Mouse (Mus musculus): ENCODE measurements around the gene Col7a1. TPM values are rescaled to one million over a fixed set of nuclear protein-coding genes. Genes with fewer than 3 reads are reported as not detected.

Col7a1 gene
- polyA plus RNA-seq, 1 experiment from 2014 or later, result 22.0 TPM

DNA sequence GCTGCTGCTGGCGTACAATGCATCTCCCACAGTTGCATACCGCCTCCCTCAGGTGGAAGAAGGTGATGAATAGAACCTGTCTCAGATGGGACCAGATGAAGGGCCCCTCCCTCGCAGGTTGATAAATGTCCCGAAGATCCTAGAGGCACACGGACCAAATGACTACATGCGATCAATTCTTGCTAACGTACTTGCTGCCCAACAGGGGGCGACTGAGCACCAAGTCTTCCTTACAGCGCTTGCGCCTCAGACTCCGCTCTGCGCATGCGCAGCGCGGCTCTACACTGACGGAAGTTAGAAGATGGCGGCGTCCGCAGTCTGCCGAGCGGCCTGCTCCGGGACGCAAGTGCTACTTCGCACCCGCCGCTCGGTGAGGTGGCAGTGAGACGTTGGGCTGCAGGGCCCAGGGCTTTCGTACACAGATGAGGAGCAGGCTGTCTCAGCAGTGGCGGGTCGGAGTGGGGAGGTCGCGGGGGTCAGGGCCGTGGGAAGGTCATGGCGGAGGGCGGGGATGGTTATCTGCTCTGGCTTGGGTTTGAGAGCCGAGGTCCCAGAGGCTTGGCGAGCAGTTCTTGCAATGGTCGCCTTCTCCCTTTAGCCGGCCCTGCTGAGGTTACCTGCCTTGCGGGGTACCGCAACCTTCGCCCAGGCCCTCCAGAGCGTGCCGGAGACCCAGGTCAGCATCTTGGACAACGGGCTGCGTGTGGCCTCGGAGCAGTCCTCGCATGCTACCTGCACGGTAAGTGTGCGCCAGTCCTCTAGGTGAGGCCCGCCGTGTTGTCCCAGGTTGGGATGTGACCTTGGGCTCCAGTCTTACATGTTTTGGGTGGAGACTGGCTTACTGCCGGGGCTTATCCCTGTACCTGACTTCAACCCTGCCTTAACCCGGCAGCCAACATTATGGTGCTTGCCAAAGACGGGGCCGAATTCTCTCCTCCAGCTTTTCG lies 16.7 kb upstream of the Col7a1 start, which contains the start of gene Uqcrc1:
Gene Uqcrc1, plus strand, starts transcription at position 216 of the 947 bp plus-strand sequence.
- Histone ChIP-seq H3K9ac (ENCODE audit: low read depth, low read length) (peak within 1 kb of the TSS; percentile 86), H3K4me2 (ENCODE audit: low read depth, low read length) (peak within 1 kb of the TSS; percentile 75), H3K9me3 (ENCODE audit: control insufficient read depth, low read length) (no peaks in the 10 kb centered on the region), H3K27me3 (replicated peaks; ENCODE audit: control insufficient read depth, insufficient read depth, low read length) (no peaks in the 10 kb centered on the region), H3K27ac (replicated peaks; ENCODE audit: low read depth, low read length) (peak within 1 kb of the TSS; percentile 9; the same call in 1 of the 2 replicates), H3K4me1 (ENCODE audit: control insufficient read depth, insufficient read depth, low read length) (0 out of 2 replicates have a peak, but pooled peaks cover 3% of the 10 kb centered on the region), H3K4me3 (ENCODE audit: low read depth, low read length) (peak within 1 kb of the TSS; percentile 84), H3K36me3 (ENCODE audit: control insufficient read depth, insufficient read depth, low read length) (peaks cover 36% of the 10 kb centered on the region)
- DNase-seq (ENCODE audit: low spot score) (peak; percentile 99), ATAC-seq (ENCODE audit: low read depth) (peak; percentile 89)
- under 1% methylated on average over 49 of the region's 58 CpGs for WGBS

DNA sequence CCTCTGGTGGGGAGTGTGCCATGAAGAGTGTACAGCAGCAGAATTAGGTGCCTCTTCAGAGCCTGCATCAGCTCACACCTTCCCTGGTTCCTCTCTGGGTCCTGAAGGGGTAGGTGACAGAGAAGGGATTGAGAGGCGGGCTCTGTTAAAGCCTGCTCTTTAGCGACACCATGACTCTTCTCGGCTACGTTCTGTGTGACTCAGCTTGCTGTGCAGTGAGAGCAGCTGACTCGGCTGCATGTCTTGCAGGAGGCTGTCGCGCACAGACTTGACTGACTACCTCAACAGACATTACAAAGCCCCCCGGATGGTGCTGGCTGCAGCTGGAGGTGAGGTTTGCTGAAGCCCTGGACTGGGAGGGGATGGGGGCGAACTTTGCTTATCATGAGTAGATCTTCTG lies 8.3 kb upstream of the Col7a1 start:
- no peaks in the 10 kb centered on the region for H3K9me3 ChIP-seq (ENCODE audit: control insufficient read depth, low read length)
- no peak overlapping the region for H3K27ac ChIP-seq (replicated peaks; ENCODE audit: low read depth, low read length)
- peaks cover 93% of the 10 kb centered on the region for H3K36me3 ChIP-seq (ENCODE audit: control insufficient read depth, insufficient read depth, low read length)
- no peak for ATAC-seq (ENCODE audit: low read depth)
- no peaks in the 10 kb centered on the region for H3K27me3 ChIP-seq (replicated peaks; ENCODE audit: control insufficient read depth, insufficient read depth, low read length)
- WGBS, result 84% methylated on average over 9 of the region's 9 CpGs
- no peak overlapping the region for H3K4me2 ChIP-seq (ENCODE audit: low read depth, low read length)
- no peak overlapping the region for H3K4me3 ChIP-seq (ENCODE audit: low read depth, low read length)
- no peak for DNase-seq (ENCODE audit: low spot score)
- H3K4me1 ChIP-seq (ENCODE audit: control insufficient read depth, insufficient read depth, low read length), result peaks cover 23% of the 10 kb centered on the region
- H3K9ac ChIP-seq (ENCODE audit: low read depth, low read length), result no peak overlapping the region

DNA sequence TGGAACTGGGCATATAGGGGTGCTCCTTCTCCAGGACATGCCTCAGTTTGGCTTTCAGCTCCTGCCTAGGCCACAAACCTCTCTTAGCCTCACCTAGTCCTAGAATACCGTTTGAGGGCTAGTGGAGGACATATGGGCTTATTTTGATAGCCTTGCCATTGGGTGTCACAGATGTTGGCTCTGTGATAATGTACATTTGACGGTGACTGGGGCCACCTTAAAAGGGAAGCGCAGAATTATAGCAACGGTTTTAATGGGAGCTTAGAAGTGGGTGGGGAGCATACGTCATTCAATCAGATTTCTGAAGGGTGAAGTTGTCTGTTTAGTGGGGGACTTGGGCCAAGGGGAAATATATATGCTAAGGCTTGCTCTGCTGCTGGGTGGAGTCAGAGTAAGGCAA lies 7.8 kb upstream of the Col7a1 start:
- H3K4me3 ChIP-seq (ENCODE audit: low read depth, low read length), result no peak overlapping the region
- no peak overlapping the region for H3K27ac ChIP-seq (replicated peaks; ENCODE audit: low read depth, low read length)
- no peaks in the 10 kb centered on the region for H3K9me3 ChIP-seq (ENCODE audit: control insufficient read depth, low read length)
- DNase-seq (ENCODE audit: low spot score) (no peak), ATAC-seq (ENCODE audit: low read depth) (no peak)
- 83% methylated on average over 5 of the region's 5 CpGs for WGBS
- H3K36me3 ChIP-seq (ENCODE audit: control insufficient read depth, insufficient read depth, low read length), result peaks cover 93% of the 10 kb centered on the region
- no peak overlapping the region for H3K9ac ChIP-seq (ENCODE audit: low read depth, low read length)
- peaks cover 26% of the 10 kb centered on the region for H3K4me1 ChIP-seq (ENCODE audit: control insufficient read depth, insufficient read depth, low read length)
- H3K4me2 ChIP-seq (ENCODE audit: low read depth, low read length), result no peak overlapping the region
- H3K27me3 ChIP-seq (replicated peaks; ENCODE audit: control insufficient read depth, insufficient read depth, low read length), result no peaks in the 10 kb centered on the region

DNA sequence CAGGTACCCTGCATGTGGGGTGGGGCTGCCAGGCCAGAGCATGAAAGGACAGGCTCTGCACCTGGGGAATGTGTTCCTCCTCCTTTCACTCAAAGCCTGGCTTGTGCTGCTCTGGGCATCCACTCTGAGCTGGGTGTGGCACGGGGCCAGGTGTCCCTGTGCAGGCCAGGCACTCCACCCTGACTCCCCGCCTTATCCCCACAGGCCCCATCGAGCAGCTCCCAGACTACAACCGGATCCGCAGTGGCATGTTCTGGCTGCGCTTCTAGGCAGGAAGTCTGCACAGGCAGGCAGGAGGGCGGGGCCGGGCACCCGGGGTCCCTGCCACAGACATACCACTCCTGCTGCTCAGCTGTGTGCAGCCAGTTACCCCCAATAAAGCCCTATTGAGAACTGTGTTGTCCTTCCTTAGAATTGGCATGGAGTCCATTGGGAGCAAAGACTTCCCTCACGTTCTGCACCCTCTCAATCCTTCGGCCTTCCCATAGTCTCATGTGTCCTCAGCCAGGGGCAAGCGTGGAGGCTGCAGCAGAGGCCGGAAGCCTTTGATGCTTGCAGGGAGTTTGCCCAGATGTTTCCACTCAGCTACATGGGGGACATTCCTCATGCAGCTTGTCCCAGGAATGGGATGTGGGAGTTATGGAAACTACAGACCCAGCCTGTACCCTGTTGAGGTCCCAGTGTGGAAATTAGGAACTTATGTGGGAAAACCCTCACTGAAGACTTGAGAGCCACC lies 4.0 kb upstream of the Col7a1 start:
- Histone ChIP-seq H3K36me3 (ENCODE audit: control insufficient read depth, insufficient read depth, low read length) (peaks cover 60% of the 10 kb centered on the region), H3K9ac (ENCODE audit: low read depth, low read length) (no peak overlapping the region; the same call in 1 of the 2 replicates), H3K27ac (replicated peaks; ENCODE audit: low read depth, low read length) (peak overlapping the region; percentile 94), H3K4me1 (ENCODE audit: control insufficient read depth, insufficient read depth, low read length) (peaks cover 34% of the 10 kb centered on the region), H3K9me3 (ENCODE audit: control insufficient read depth, low read length) (no peaks in the 10 kb centered on the region), H3K4me3 (ENCODE audit: low read depth, low read length) (no peak overlapping the region), H3K4me2 (ENCODE audit: low read depth, low read length) (peak overlapping the region; percentile 20; the same call in 1 of the 2 replicates), H3K27me3 (replicated peaks; ENCODE audit: control insufficient read depth, insufficient read depth, low read length) (peaks cover 2% of the 10 kb centered on the region; the same call in 1 of the 2 replicates)
- ATAC-seq (ENCODE audit: low read depth) (peak; percentile 90), DNase-seq (ENCODE audit: low spot score) (peak; percentile 90)
- 26% methylated on average over 12 of the region's 13 CpGs for WGBS

DNA sequence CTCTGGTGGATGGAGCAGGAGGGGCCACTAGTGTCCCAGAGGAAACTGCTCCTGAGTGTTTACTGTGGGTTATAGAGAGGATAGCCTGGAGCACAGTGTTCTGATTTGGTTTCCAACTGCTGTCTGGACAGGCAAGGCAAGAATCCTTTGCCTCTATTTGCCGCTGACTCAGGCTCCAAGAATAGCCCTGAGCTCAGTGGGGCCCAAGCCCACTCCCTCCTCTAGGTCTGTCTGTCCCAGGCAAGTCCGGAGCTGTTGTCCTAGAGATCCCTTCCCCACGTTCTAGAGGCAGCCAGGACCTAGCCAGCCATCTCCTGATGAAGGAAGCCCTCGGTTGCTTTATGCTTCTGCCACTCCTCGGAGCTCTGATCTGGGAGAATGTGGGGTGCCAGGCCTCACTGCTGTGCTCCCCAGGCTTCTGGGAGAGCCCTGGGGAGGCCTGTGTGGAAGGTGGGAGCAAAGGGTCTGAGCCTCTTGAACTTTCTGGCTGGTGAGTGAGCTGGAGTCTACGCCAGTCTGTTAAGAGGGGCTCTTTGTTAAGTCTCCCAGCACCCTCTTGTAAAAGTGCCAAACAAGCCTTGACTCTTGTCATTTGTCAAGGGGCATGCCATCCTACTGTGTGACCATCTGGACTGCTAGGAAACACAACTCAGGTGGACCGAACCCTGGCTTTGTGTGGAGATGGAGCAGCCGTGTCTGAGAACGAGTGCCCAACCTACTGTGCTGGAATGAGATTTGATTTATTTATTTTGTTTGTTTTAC lies 3.2 kb upstream of the Col7a1 start:
- Histone ChIP-seq H3K27ac (replicated peaks; ENCODE audit: low read depth, low read length) (peak overlapping the region; percentile 94), H3K4me3 (ENCODE audit: low read depth, low read length) (no peak overlapping the region), H3K9ac (ENCODE audit: low read depth, low read length) (peak overlapping the region; percentile 30; the same call in 1 of the 2 replicates), H3K4me1 (ENCODE audit: control insufficient read depth, insufficient read depth, low read length) (peaks cover 34% of the 10 kb centered on the region), H3K36me3 (ENCODE audit: control insufficient read depth, insufficient read depth, low read length) (peaks cover 53% of the 10 kb centered on the region), H3K4me2 (ENCODE audit: low read depth, low read length) (no peak overlapping the region), H3K9me3 (ENCODE audit: control insufficient read depth, low read length) (no peaks in the 10 kb centered on the region), H3K27me3 (replicated peaks; ENCODE audit: control insufficient read depth, insufficient read depth, low read length) (peaks cover 4% of the 10 kb centered on the region; the same call in 1 of the 2 replicates)
- DNase-seq (ENCODE audit: low spot score) (no peak), ATAC-seq (ENCODE audit: low read depth) (no peak; the same call in 1 of the 2 replicates)
- WGBS, result 70% methylated on average over 9 of the region's 9 CpGs

DNA sequence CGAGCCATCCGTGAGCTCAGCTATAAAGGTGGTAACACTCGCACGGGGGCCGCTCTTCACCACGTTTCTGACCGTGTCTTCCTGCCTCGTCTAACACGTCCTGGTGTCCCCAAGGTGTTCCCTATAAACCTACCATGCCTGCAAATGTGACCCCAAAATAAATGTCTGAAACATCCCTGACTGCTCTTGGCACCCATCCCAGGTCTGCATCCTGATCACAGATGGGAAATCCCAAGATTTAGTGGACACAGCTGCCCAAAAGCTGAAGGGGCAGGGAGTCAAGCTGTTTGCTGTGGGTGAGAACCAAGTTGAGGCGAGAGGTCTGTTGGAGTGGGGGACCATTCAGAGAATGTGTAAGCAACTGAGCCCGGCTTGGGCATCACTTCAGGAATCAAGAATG lies 1.9 kb downstream of the Col7a1 start:
- peaks cover 4% of the 10 kb centered on the region; the same call in 1 of the 2 replicates for H3K27me3 ChIP-seq (replicated peaks; ENCODE audit: control insufficient read depth, insufficient read depth, low read length)
- no peak overlapping the region for H3K9ac ChIP-seq (ENCODE audit: low read depth, low read length)
- H3K27ac ChIP-seq (replicated peaks; ENCODE audit: low read depth, low read length), result no peak overlapping the region
- H3K4me2 ChIP-seq (ENCODE audit: low read depth, low read length), result no peak overlapping the region
- DNase-seq (ENCODE audit: low spot score), result no peak
- no peak for ATAC-seq (ENCODE audit: low read depth)
- no peaks in the 10 kb centered on the region for H3K9me3 ChIP-seq (ENCODE audit: control insufficient read depth, low read length)
- H3K4me1 ChIP-seq (ENCODE audit: control insufficient read depth, insufficient read depth, low read length), result peaks cover 10% of the 10 kb centered on the region
- H3K36me3 ChIP-seq (ENCODE audit: control insufficient read depth, insufficient read depth, low read length), result peaks cover 3% of the 10 kb centered on the region; the same call in 1 of the 2 replicates
- 85% methylated on average over 11 of the region's 11 CpGs for WGBS
- H3K4me3 ChIP-seq (ENCODE audit: low read depth, low read length), result no peak overlapping the region

DNA sequence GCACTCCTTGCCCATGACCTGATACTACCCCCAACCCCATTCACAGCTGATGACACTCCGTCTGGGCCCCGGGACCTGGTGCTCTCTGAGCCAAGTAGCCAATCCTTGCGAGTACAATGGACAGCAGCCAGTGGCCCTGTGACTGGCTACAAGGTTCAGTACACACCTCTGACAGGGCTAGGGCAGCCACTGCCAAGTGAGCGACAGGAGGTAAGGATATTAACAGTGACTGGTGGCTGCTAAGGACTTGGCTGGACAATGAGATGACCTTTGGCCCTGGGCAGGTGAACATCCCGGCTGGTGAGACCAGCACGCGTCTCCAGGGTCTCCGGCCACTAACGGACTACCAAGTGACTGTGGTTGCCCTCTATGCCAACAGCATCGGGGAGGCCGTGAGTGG lies 2.5 kb downstream of the Col7a1 start:
- Histone ChIP-seq H3K36me3 (ENCODE audit: control insufficient read depth, insufficient read depth, low read length) (no peaks in the 10 kb centered on the region), H3K27me3 (replicated peaks; ENCODE audit: control insufficient read depth, insufficient read depth, low read length) (peaks cover 4% of the 10 kb centered on the region; the same call in 1 of the 2 replicates), H3K9ac (ENCODE audit: low read depth, low read length) (no peak overlapping the region), H3K4me2 (ENCODE audit: low read depth, low read length) (no peak overlapping the region), H3K9me3 (ENCODE audit: control insufficient read depth, low read length) (no peaks in the 10 kb centered on the region), H3K27ac (replicated peaks; ENCODE audit: low read depth, low read length) (no peak overlapping the region), H3K4me3 (ENCODE audit: low read depth, low read length) (no peak overlapping the region), H3K4me1 (ENCODE audit: control insufficient read depth, insufficient read depth, low read length) (peaks cover 8% of the 10 kb centered on the region; the same call in 1 of the 2 replicates)
- 90% methylated on average over 9 of the region's 11 CpGs for WGBS
- DNase-seq (ENCODE audit: low spot score) (no peak), ATAC-seq (ENCODE audit: low read depth) (no peak)

DNA sequence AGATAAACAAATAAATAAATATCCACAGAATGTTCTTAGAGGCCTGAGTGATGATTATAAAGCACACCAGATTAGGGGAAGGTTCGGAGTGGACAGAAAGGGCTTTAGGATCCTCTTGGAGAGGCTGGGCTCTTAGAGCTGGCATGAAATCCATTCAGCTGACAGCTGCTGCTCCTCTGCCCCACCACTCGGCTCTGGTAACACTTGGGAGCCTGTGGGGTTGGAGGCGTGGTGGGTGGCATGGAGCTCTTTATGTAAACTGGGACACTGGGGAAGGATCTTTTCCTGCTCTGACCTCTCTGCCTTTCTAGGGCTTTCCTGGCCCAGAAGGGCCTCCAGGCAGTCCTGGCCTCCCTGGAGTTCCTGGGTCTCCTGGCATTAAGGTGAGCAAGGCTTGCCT lies 10.2 kb downstream of the Col7a1 start:
- peaks cover 3% of the 10 kb centered on the region; the same call in 1 of the 2 replicates for H3K36me3 ChIP-seq (ENCODE audit: control insufficient read depth, insufficient read depth, low read length)
- no peak overlapping the region for H3K4me3 ChIP-seq (ENCODE audit: low read depth, low read length)
- H3K27me3 ChIP-seq (replicated peaks; ENCODE audit: control insufficient read depth, insufficient read depth, low read length), result no peaks in the 10 kb centered on the region
- ATAC-seq (ENCODE audit: low read depth) (no peak), DNase-seq (ENCODE audit: low spot score) (no peak)
- H3K27ac ChIP-seq (replicated peaks; ENCODE audit: low read depth, low read length), result no peak overlapping the region
- H3K9me3 ChIP-seq (ENCODE audit: control insufficient read depth, low read length), result no peaks in the 10 kb centered on the region
- WGBS, result 81% methylated on average over 3 of the region's 3 CpGs
- H3K9ac ChIP-seq (ENCODE audit: low read depth, low read length), result no peak overlapping the region
- H3K4me2 ChIP-seq (ENCODE audit: low read depth, low read length), result no peak overlapping the region
- no peaks in the 10 kb centered on the region for H3K4me1 ChIP-seq (ENCODE audit: control insufficient read depth, insufficient read depth, low read length)
